Mouse (Mus musculus): ENCODE data around the gene Tor1aip1.

DNA sequence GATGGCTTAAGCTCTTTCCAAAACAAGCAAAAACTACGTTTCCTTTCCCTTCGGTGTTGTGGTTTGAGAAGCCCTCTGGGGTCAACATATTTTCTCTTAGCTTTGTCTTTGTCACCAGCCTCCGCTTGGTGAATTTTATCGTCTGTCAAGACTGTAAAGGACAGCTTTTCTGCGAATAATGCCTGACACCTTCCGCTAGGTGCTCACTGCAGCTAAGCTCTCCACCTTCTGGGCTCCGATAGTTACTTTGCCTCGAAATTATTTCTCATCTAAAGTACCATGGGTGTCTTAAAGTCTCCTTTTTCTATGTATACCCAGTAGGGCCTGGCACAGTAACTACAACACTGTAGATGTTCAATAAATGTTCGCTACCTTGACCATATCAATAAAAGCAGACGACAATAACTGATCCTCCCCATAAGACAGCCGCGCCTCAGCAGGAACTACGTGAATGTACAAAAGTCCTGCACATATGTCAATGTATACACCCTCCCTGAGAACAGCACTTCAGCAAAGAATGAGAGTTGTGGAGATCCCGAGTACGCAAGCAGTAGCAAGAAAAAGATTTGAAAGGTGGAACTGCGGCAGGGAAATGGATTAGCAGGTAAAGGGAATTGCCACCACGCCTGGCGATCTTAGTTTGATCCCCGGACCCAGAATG is 62.4 kb downstream of the Tor1aip1 start:
- TF ChIP-seq CTCF (IDR thresholded peaks at IDR 0.05; ENCODE audit: control insufficient read depth, insufficient read depth, insufficient read length) (no peak), USF1 (IDR thresholded peaks at IDR 0.05; ENCODE audit: low read depth) (no peak), MAX (IDR thresholded peaks at IDR 0.05) (no peak), CEBPB (IDR thresholded peaks at IDR 0.05; ENCODE audit: low read depth) (no peak), MYOD1 (IDR thresholded peaks at IDR 0.05; ENCODE audit: control insufficient read depth, insufficient read length, low read depth) (no peak), MYOG (IDR thresholded peaks at IDR 0.05; ENCODE audit: control insufficient read depth, extremely low read depth, insufficient read length) (no peak)
